Mouse (Mus musculus) myocyte (in vitro differentiated cells): ENCODE measurements around the gene Znrf2.
A peak's percentile ranks its signal among the peaks of the same experiment; 100 is the strongest.

Experiments
- CEBPB ChIP-seq: IDR thresholded peaks from 2 replicates; pipeline ENCODE4 v1.6.1; 2011; ENCODE audit warnings: mild to moderate bottlenecking, moderate library complexity; ENCODE audit not compliant: poor library complexity, insufficient read depth, severe bottlenecking
- E2F4 ChIP-seq: IDR thresholded peaks from one replicate; pipeline ENCODE4 v1.6.1; 2011; ENCODE audit warnings: mild to moderate bottlenecking, control low read depth, moderate library complexity; ENCODE audit not compliant: insufficient read depth
- MAX ChIP-seq: IDR thresholded peaks from one replicate; pipeline ENCODE4 v1.6.1; 2011; ENCODE audit warnings: low read depth, mild to moderate bottlenecking, control low read depth
- MYOG ChIP-seq, 3 experiments: IDR thresholded peaks; one replicate each; pipeline ENCODE4 v1.6.1; 2011; ENCODE audit warnings: control low read depth in 2 of 3, low read depth in 2 of 3, mild to moderate bottlenecking in 2 of 3; ENCODE audit not compliant: insufficient read length in 2 of 3, control insufficient read depth in 1 of 3, insufficient read depth in 1 of 3
- POLR2A ChIP-seq: IDR thresholded peaks from one replicate; pipeline ENCODE4 v1.6.1; 2011; ENCODE audit warnings: low read depth, mild to moderate bottlenecking, control low read depth, moderate library complexity; ENCODE audit not compliant: insufficient read length
- SRF ChIP-seq: IDR thresholded peaks from one replicate; pipeline ENCODE4 v1.6.1; 2011; ENCODE audit warnings: low read depth; ENCODE audit not compliant: control insufficient read depth, insufficient read length
- TCF12 ChIP-seq: IDR thresholded peaks from one replicate; pipeline ENCODE4 v1.6.1; 2011; ENCODE audit warnings: mild to moderate bottlenecking, control low read depth; ENCODE audit not compliant: poor library complexity, insufficient read depth, severe bottlenecking
- USF1 ChIP-seq: IDR thresholded peaks from one replicate; pipeline ENCODE4 v1.6.1; 2011; ENCODE audit warnings: low read depth, mild to moderate bottlenecking, control low read depth, moderate library complexity

- no peak for TF ChIP-seq MAX
- TF ChIP-seq MYOG (IDR thresholded peaks at IDR 0.05; ENCODE audit: control insufficient read depth in 1 of 3, insufficient read depth in 1 of 3, insufficient read length in 2 of 3, low read depth in 2 of 3), result peak in 2 of 3 experiments; percentile 71 to 92
- no peak for TF ChIP-seq USF1
- no peak for TF ChIP-seq CEBPB
- no peak for TF ChIP-seq POLR2A
- TF ChIP-seq TCF12, result peak; percentile 56
- TF ChIP-seq SRF, result no peak
- no peak for TF ChIP-seq E2F4
Observed at GRCm38 (mm10) chr6:54779968-54780367, 36.7 kb upstream of the Znrf2 start.
